Mouse (Mus musculus): ENCODE data around the gene Tiparp.

The Tiparp gene

GRCm38 (mm10) chr3:65529471-65530215 lies 1.4 kb downstream of the Tiparp start:
- DNase-seq, result peak; percentile 50

- no peak for DNase-seq
These were observed 4.8 kb downstream of the Tiparp start for GRCm38 (mm10) chr3:65533014-65533413.

- DNase-seq, result no peak
These were observed 5.4 kb downstream of the Tiparp start for GRCm38 (mm10) chr3:65533598-65533997.

- DNase-seq, result no peak
These were observed 6.3 kb downstream of the Tiparp start for GRCm38 (mm10) chr3:65534488-65534887.

- DNase-seq, result no peak
These were observed 7.0 kb downstream of the Tiparp start for GRCm38 (mm10) chr3:65535087-65535761.

- DNase-seq, result no peak
These were observed 9.1 kb downstream of the Tiparp start for GRCm38 (mm10) chr3:65537288-65537687.

- no peak for DNase-seq
These were observed 12.8 kb downstream of the Tiparp start for GRCm38 (mm10) chr3:65540906-65541551.

GRCm38 (mm10) chr3:65541552-65541935 lies 13.3 kb downstream of the Tiparp start:
- DNase-seq, result no peak

- peak; percentile 9 for DNase-seq
These were observed 21.6 kb downstream of the Tiparp start for GRCm38 (mm10) chr3:65549785-65550184.

GRCm38 (mm10) chr3:65551065-65551464 lies 22.9 kb downstream of the Tiparp start:
- no peak for DNase-seq

GRCm38 (mm10) chr3:65554633-65555032 lies 26.4 kb downstream of the Tiparp start:
- DNase-seq, result no peak

GRCm38 (mm10) chr3:65558679-65559078 lies 30.5 kb downstream of the Tiparp start:
- DNase-seq, result no peak

GRCm38 (mm10) chr3:65562212-65562611 lies 34.0 kb downstream of the Tiparp start:
- DNase-seq, result no peak

GRCm38 (mm10) chr3:65562694-65563093 lies 34.5 kb downstream of the Tiparp start:
- no peak for DNase-seq

- no peak for DNase-seq
These were observed 35.9 kb downstream of the Tiparp start for GRCm38 (mm10) chr3:65563926-65564624.

GRCm38 (mm10) chr3:65565632-65566300 lies 37.6 kb downstream of the Tiparp start:
- DNase-seq, result peak; percentile 49

- no peak for DNase-seq
These were observed 41.7 kb downstream of the Tiparp start for GRCm38 (mm10) chr3:65569941-65570340.

GRCm38 (mm10) chr3:65573516-65573915 lies 45.3 kb downstream of the Tiparp start:
- no peak for DNase-seq

- DNase-seq, result no peak
These were observed 49.4 kb downstream of the Tiparp start for GRCm38 (mm10) chr3:65577602-65578001.

GRCm38 (mm10) chr3:65579260-65579921 lies 51.2 kb downstream of the Tiparp start:
- DNase-seq, result no peak

GRCm38 (mm10) chr3:65581596-65581995 lies 53.4 kb downstream of the Tiparp start:
- no peak for DNase-seq

- no peak for DNase-seq
These were observed 56.1 kb downstream of the Tiparp start for GRCm38 (mm10) chr3:65584329-65584728.
